Mouse (Mus musculus): ENCODE data around the gene Pold2. TPM values are rescaled to one million over a fixed set of nuclear protein-coding genes. Genes with fewer than 3 reads are reported as not detected.

Pold2 gene
- polyA plus RNA-seq, 1 experiment = 133 TPM

DNA sequence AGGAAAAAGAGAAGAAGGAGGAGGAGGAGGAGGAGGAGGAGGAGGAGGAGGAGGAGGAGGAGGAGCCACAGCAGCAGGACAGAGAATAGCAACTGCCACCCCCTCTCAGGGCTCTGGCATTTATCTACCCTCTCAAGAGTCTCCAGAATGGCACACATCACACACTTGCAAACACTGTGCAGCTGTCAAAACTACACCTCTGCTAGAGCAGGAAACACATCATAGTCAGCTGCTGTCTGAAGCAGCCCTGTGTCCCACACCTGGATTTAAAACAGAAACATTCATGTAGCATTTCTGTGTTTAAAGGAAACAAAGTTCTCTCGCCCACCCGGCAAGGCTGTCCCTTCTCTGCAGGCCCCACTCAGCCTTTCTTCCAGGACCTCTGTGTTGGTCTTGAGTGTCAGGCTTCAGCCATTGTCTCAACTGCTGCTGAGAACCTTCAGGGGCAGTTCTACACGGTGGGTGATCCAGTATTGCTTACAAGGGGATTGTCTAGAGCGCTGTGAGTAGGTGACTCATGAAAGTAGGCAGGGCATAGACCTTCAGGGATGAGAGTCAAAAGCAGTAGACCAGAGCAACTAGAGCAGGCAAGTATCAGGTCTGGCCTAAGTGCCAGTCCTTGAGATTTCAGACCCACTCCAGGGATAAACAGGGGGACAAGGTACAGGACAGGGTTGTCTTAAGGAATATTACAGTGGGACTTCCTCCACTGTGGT lies 26.9 kb downstream of the Pold2 start:
- WGBS = 65% methylated on average over 4 of the region's 4 CpGs
- Histone ChIP-seq H3K36me3 (ENCODE audit: control insufficient read depth, insufficient read depth, low read length) (no peaks in the 10 kb centered on the region), H3K27me3 (ENCODE audit: control insufficient read depth, insufficient read depth, low read length) (no peaks in the 10 kb centered on the region), H3K27ac (ENCODE audit: insufficient read depth, low read depth, low read length) (0 out of 2 replicates have a peak overlapping the region, but pooled peaks have one; percentile 1), H3K4me3 (ENCODE audit: low read depth, low read length) (no peak overlapping the region), H3K4me1 (ENCODE audit: control insufficient read depth, insufficient read depth, insufficient read length, low read length) (peaks cover 5% of the 10 kb centered on the region; the same call in 1 of the 2 replicates)
- TF ChIP-seq POLR2A (IDR thresholded peaks at IDR 0.05; ENCODE audit: low read depth, low read length) = no peak
- TF ChIP-seq CTCF (IDR thresholded peaks at IDR 0.05; ENCODE audit: extremely low read depth, insufficient read length, insufficient replicate concordance, low read depth, low read length) = no peak

DNA sequence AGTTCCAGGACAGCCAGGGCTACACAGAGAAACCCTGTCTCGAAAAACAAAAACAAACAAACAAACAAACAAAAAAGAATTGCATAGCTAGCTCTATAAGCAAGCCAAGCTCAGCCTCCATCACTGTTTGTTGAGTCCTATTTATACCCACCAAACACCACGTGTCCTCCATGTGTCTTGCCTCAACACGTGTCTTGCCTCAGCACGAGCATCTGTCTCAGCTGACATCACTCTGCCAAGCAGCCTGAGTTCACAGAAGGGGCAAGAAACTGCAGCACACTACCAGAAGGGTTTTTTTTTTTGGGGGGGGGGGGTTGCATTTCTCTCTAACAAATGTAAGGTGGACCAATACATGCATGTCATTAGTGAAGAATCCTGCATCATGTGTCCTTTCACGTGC lies 27.6 kb downstream of the Pold2 start:
- WGBS = 65% methylated on average over 5 of the region's 5 CpGs
- H3K27me3 ChIP-seq (ENCODE audit: control insufficient read depth, insufficient read depth, low read length) = no peaks in the 10 kb centered on the region
- H3K4me3 ChIP-seq (ENCODE audit: low read depth, low read length) = no peak overlapping the region
- peaks cover 5% of the 10 kb centered on the region; the same call in 1 of the 2 replicates for H3K4me1 ChIP-seq (ENCODE audit: control insufficient read depth, insufficient read depth, insufficient read length, low read length)
- no peak for TF ChIP-seq CTCF (IDR thresholded peaks at IDR 0.05; ENCODE audit: extremely low read depth, insufficient read length, insufficient replicate concordance, low read depth, low read length)
- TF ChIP-seq POLR2A (IDR thresholded peaks at IDR 0.05; ENCODE audit: low read depth, low read length) = no peak
- no peaks in the 10 kb centered on the region for H3K36me3 ChIP-seq (ENCODE audit: control insufficient read depth, insufficient read depth, low read length)
- no peak overlapping the region for H3K27ac ChIP-seq (ENCODE audit: insufficient read depth, low read depth, low read length)

DNA sequence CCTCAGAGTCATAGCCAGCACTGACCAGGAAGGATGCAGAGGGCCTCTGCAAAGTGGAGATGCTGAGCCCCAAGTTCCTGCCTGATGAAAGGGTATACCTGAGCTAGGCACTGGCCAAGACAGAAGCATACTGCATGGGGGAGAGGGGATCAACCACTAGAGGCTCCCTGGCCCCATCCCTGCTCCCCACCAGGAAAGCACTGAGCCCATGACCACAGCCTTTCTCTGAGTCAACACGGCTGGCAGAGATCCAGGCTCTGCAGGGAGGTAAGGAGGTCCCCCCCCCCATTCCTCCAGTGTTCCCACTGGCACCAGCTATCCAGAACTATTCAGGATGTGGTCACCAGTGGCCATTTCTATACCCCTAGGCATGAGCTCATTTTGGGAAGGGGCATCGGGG lies 28.8 kb downstream of the Pold2 start:
- Histone ChIP-seq H3K27me3 (ENCODE audit: control insufficient read depth, insufficient read depth, low read length) (no peaks in the 10 kb centered on the region), H3K27ac (ENCODE audit: insufficient read depth, low read depth, low read length) (no peak overlapping the region), H3K4me1 (ENCODE audit: control insufficient read depth, insufficient read depth, insufficient read length, low read length) (peaks cover 5% of the 10 kb centered on the region; the same call in 1 of the 2 replicates), H3K36me3 (ENCODE audit: control insufficient read depth, insufficient read depth, low read length) (no peaks in the 10 kb centered on the region), H3K4me3 (ENCODE audit: low read depth, low read length) (no peak overlapping the region)
- TF ChIP-seq POLR2A (IDR thresholded peaks at IDR 0.05; ENCODE audit: low read depth, low read length) = no peak
- TF ChIP-seq CTCF (IDR thresholded peaks at IDR 0.05; ENCODE audit: extremely low read depth, insufficient read length, insufficient replicate concordance, low read depth, low read length) = no peak
- WGBS = 72% methylated on average over 2 of the region's 2 CpGs

DNA sequence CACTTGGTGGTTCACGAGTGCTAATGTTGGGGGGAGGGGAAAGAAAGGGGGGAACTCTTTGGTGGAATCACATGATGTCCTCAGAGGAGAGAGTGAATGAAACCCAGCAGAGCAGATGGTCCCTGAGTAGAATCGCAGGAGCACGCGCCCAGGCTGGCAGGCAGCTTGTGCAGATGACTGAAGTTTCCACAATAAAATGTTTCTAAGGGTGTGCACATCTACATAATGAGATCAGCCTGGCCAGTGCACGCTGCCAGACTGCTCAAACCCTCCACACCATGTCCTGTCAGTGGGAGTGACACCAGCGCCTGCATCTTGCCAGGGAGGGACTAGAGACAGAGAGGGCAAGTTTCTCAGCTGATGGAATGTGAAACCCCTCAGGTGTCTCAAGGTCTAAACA lies 29.4 kb downstream of the Pold2 start:
- Histone ChIP-seq H3K4me3 (ENCODE audit: low read depth, low read length) (no peak overlapping the region), H3K27ac (ENCODE audit: insufficient read depth, low read depth, low read length) (no peak overlapping the region), H3K4me1 (ENCODE audit: control insufficient read depth, insufficient read depth, insufficient read length, low read length) (peaks cover 5% of the 10 kb centered on the region; the same call in 1 of the 2 replicates), H3K27me3 (ENCODE audit: control insufficient read depth, insufficient read depth, low read length) (no peaks in the 10 kb centered on the region), H3K36me3 (ENCODE audit: control insufficient read depth, insufficient read depth, low read length) (no peaks in the 10 kb centered on the region)
- TF ChIP-seq POLR2A (IDR thresholded peaks at IDR 0.05; ENCODE audit: low read depth, low read length) (no peak), CTCF (IDR thresholded peaks at IDR 0.05; ENCODE audit: extremely low read depth, insufficient read length, insufficient replicate concordance, low read depth, low read length) (no peak)
- 78% methylated on average over 6 of the region's 6 CpGs for WGBS

DNA sequence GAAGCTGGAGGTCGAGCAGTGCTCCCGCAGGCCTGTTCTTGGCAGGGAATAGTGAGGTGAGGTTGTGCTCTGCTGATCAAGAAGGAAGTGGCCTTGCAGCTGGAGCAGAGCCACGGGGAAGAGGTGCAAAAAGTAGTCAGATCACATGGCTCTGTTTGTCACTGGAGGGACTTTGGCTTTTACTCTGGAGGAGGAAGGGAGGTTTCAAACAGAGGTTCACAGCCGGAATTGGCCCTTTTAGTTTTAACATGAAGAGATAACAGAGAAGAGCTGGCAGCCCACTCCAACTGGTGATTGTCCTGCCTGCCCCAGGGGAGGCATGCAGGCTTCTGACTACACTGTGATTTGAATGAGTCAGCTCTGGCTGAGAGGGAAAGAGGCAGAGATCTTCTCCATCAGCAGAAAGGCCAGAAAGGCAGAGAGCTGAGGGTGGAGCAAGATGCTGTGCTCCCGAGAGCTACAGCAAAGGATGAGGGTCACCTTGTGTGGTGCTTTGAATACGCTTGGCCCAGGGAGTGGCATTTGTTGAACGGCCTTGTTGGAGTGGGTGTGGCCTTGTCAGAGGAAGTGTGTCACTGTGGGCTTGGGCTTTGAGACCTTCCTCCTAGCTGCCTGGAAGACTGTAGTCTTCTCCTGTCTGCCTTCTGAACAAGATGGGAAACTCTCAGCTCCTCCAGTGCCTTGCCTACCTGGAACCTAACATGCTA lies 31.3 kb downstream of the Pold2 start:
- H3K27me3 ChIP-seq (ENCODE audit: control insufficient read depth, insufficient read depth, low read length) = no peaks in the 10 kb centered on the region
- H3K36me3 ChIP-seq (ENCODE audit: control insufficient read depth, insufficient read depth, low read length) = no peaks in the 10 kb centered on the region
- peaks cover 5% of the 10 kb centered on the region; the same call in 1 of the 2 replicates for H3K4me1 ChIP-seq (ENCODE audit: control insufficient read depth, insufficient read depth, insufficient read length, low read length)
- 17% methylated on average over 7 of the region's 7 CpGs for WGBS
- TF ChIP-seq CTCF (IDR thresholded peaks at IDR 0.05; ENCODE audit: extremely low read depth, insufficient read length, insufficient replicate concordance, low read depth, low read length) (no peak), POLR2A (IDR thresholded peaks at IDR 0.05; ENCODE audit: low read depth, low read length) (no peak)
- H3K4me3 ChIP-seq (ENCODE audit: low read depth, low read length) = no peak overlapping the region
- peak overlapping the region; percentile 57 for H3K27ac ChIP-seq (ENCODE audit: insufficient read depth, low read depth, low read length)

DNA sequence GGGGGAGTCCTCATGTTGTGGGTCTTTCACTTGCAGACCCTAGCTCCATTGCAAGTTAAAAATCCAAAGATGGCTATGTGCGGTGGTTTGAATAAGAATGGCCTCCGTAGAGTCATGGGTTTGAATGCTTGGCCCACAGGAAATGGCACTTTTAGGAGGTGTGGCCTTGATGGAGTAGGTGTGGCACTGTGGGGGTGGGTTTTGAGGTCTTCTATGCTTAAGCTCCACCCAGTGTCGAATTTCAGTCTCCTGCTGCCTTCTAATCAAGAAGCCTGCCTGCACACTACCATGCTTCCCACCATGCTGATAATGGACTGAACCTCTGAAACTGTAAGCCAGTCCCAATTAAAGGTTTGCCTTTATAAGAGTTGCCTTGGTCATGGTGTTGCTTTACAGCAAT lies 35.0 kb downstream of the Pold2 start:
- Histone ChIP-seq H3K4me3 (ENCODE audit: low read depth, low read length) (no peak overlapping the region), H3K27ac (ENCODE audit: insufficient read depth, low read depth, low read length) (no peak overlapping the region), H3K4me1 (ENCODE audit: control insufficient read depth, insufficient read depth, insufficient read length, low read length) (peaks cover 5% of the 10 kb centered on the region; the same call in 1 of the 2 replicates), H3K36me3 (ENCODE audit: control insufficient read depth, insufficient read depth, low read length) (no peaks in the 10 kb centered on the region), H3K27me3 (ENCODE audit: control insufficient read depth, insufficient read depth, low read length) (no peaks in the 10 kb centered on the region)
- TF ChIP-seq POLR2A (IDR thresholded peaks at IDR 0.05; ENCODE audit: low read depth, low read length) (no peak), CTCF (IDR thresholded peaks at IDR 0.05; ENCODE audit: extremely low read depth, insufficient read length, insufficient replicate concordance, low read depth, low read length) (no peak)
- WGBS = 85% methylated on average over 3 of the region's 3 CpGs

DNA sequence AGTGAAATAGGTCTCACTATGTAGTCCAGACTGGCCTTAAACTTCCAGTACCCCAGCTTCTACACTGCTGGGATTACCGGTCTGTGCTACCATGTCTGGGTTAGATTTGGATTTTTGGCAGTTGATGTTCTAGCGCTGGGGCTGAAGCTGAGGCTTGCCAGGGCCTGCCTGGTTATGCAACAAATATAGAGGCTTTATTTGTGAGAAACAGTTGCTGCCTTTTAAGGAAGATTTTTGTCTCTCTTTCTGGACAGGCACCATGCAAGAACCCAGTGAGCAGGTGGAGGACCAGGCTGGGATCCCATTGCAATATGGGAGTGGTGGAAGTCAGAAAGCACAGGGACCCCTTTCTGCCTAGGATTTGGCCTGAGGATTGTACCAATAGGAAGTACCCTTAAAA lies 36.3 kb downstream of the Pold2 start:
- H3K27me3 ChIP-seq (ENCODE audit: control insufficient read depth, insufficient read depth, low read length) = no peaks in the 10 kb centered on the region
- H3K27ac ChIP-seq (ENCODE audit: insufficient read depth, low read depth, low read length) = no peak overlapping the region
- H3K4me3 ChIP-seq (ENCODE audit: low read depth, low read length) = no peak overlapping the region
- WGBS = 94% methylated on average over 2 of the region's 2 CpGs
- no peak for TF ChIP-seq CTCF (IDR thresholded peaks at IDR 0.05; ENCODE audit: extremely low read depth, insufficient read length, insufficient replicate concordance, low read depth, low read length)
- TF ChIP-seq POLR2A (IDR thresholded peaks at IDR 0.05; ENCODE audit: low read depth, low read length) = no peak
- H3K36me3 ChIP-seq (ENCODE audit: control insufficient read depth, insufficient read depth, low read length) = no peaks in the 10 kb centered on the region
- H3K4me1 ChIP-seq (ENCODE audit: control insufficient read depth, insufficient read depth, insufficient read length, low read length) = peaks cover under 1% of the 10 kb centered on the region; the same call in 1 of the 2 replicates

All from small intestine, adult 2 months (tissue).